Mouse (Mus musculus) lung, postnatal 0 days (tissue): ENCODE measurements around the gene Tmem231.

Experiments
- CTCF ChIP-seq: IDR thresholded peaks from 2 replicates; pipeline ENCODE4 v1.5.1; 2016; ENCODE audit warnings: antibody characterized with exemption, mild to moderate bottlenecking
- EP300 ChIP-seq: IDR thresholded peaks from 2 replicates; pipeline ENCODE4 v1.6.1; 2016; ENCODE audit warnings: antibody characterized with exemption, mild to moderate bottlenecking, control low read depth

- TF ChIP-seq CTCF (no peak), EP300 (no peak)
Measured at GRCm38 (mm10) chr8:111932580-111933336, 923 bp downstream of the Tmem231 start.
